Mouse (Mus musculus): ENCODE measurements around the gene Ramp3. TPM values are rescaled to one million over a fixed set of nuclear protein-coding genes. Genes with fewer than 3 reads are reported as not detected.

Ramp3 gene
- polyA plus RNA-seq, 1 experiment from 2014 or later = 3.9 TPM

DNA sequence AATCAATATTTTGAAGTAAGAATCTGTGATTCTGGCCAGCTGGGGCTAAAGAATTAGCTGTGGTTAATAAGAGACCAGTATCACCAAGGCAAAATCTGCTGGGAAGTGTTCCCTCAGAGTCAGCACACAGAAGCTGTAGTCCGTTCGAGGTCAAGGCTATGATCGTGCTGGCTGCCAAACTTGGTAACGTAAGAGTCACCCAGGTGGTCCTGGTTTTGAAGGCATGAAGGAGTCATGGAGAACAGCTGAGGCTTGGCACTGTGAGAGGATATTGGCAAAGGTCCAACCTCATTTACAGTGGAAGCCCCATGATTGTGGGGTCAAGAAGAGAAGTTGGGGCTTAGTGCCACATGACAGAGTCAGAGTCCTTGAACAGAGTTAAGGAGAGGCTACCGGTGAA lies 68.6 kb downstream of the Ramp3 start:
- Histone ChIP-seq H3K27ac (replicated peaks in 1 of 2; ENCODE audit: control insufficient read depth in 1 of 2, insufficient read depth in 1 of 2, low read depth in 2 of 2, low read length in 2 of 2) (no peak overlapping the region), H3K9ac (ENCODE audit: low read length) (no peak overlapping the region), H3K36me3 (ENCODE audit: control insufficient read depth, insufficient read depth, low read length) (no peaks in the 10 kb centered on the region), H3K4me2 (ENCODE audit: low read length) (no peak overlapping the region), H3K4me3 (ENCODE audit: control insufficient read depth in 1 of 2, insufficient read depth in 1 of 2, low read depth in 1 of 2, low read length in 2 of 2) (no peak overlapping the region), H3K4me1 (ENCODE audit: control insufficient read depth in 2 of 2, insufficient read depth in 2 of 2, low read length in 2 of 2) (no peaks in the 10 kb centered on the region), H3K27me3 (ENCODE audit: control insufficient read depth, insufficient read depth, low read length) (no peaks in the 10 kb centered on the region), H3K9me3 (ENCODE audit: control insufficient read depth, low read length) (no peaks in the 10 kb centered on the region)
- no peak for ATAC-seq (ENCODE audit: insufficient number of reproducible peaks, insufficient read depth, low FRiP score, low read depth)
- WGBS = 85% methylated on average over 5 of the region's 5 CpGs

Other genes starting within 250 kb of the Ramp3 start
- gene Ppia, start 243.1 kb upstream of the Ramp3 start, polyA plus RNA-seq (2014; fragmentation: Nextera tagmentation; extraction: Ambion mirVana) = 4,253 and 4,441 TPM in 2 replicates
- 377 and 424 TPM in 2 replicates for gene H2afv, start 214.1 kb upstream of the Ramp3 start, polyA plus RNA-seq (2014; fragmentation: Nextera tagmentation; extraction: Ambion mirVana)
- 21.8 and 24.3 TPM in 2 replicates for gene Purb, start 182.6 kb upstream of the Ramp3 start, polyA plus RNA-seq (2014; fragmentation: Nextera tagmentation; extraction: Ambion mirVana)
- 0.59 and 0.77 TPM in 2 replicates for gene Myo1g, start 137.6 kb upstream of the Ramp3 start, polyA plus RNA-seq (2014; fragmentation: Nextera tagmentation; extraction: Ambion mirVana)
- gene Ccm2, start 111.6 kb upstream of the Ramp3 start, polyA plus RNA-seq (2014; fragmentation: Nextera tagmentation; extraction: Ambion mirVana) = 52.9 and 56.5 TPM in 2 replicates
- 0.22 and 0.86 TPM in 2 replicates for gene Nacad, start 52.5 kb upstream of the Ramp3 start, polyA plus RNA-seq (2014; fragmentation: Nextera tagmentation; extraction: Ambion mirVana)
- 34.8 and 39.8 TPM in 2 replicates for gene Tbrg4, start 32.5 kb upstream of the Ramp3 start, polyA plus RNA-seq (2014; fragmentation: Nextera tagmentation; extraction: Ambion mirVana)
- not detected in 2 replicates for gene Wap, start 19.9 kb upstream of the Ramp3 start, polyA plus RNA-seq (2014; fragmentation: Nextera tagmentation; extraction: Ambion mirVana)
- gene Gm11983, start 179.1 kb downstream of the Ramp3 start, polyA plus RNA-seq (2014; fragmentation: Nextera tagmentation; extraction: Ambion mirVana) = not detected in 2 replicates

Data from heart, embryonic 14.5 days (tissue).